Mouse (Mus musculus) liver, postnatal 0 days (tissue): ENCODE measurements around the gene Atf7ip.

Source experiments
- CTCF ChIP-seq: sonication (generic); IDR thresholded peaks from 2 replicates; pipeline ENCODE4 v1.5.1; 2016; ENCODE audit warnings: antibody characterized with exemption, low read depth
- EP300 ChIP-seq: IDR thresholded peaks from 2 replicates; pipeline ENCODE4 v1.6.1; 2016; ENCODE audit warnings: antibody characterized with exemption, low read depth, mild to moderate bottlenecking

DNA sequence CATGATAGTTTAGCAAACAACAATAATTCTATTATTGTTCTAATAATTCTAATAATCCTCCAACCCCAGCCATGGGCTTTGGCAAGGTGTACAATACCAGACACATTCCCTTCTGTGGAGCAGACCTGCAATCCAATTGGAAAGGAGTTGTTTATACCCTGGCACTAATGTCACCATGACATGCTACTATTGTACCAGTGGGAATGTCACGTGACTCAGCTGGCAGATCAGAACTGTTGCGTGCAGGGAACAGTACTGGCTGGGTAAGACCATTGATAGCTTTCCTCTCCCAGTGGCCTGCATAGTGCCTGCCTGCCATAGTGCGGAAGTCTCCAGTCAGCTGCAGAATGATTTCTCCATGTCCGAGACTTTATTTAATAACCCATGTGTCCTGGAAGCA, 88.6 kb downstream of the Atf7ip start:
- TF ChIP-seq CTCF (no peak), EP300 (no peak)
